Mouse (Mus musculus): Measurements from ENCODE around the gene Zdhhc21. TPM values are rescaled to one million over a fixed set of nuclear protein-coding genes. Genes with fewer than 3 reads are reported as not detected.

Gene Zdhhc21
- total RNA-seq, 1 experiment from 2014 or later = 13.2 TPM

GRCm38 (mm10) chr4:82867731-82868445 is 8.1 kb upstream of the Zdhhc21 start:
- no peak for ATAC-seq (ENCODE audit: extremely low read depth, insufficient number of reproducible peaks, low FRiP score, poor library complexity, severe bottlenecking)

GRCm38 (mm10) chr4:82867111-82867510 is 7.4 kb upstream of the Zdhhc21 start:
- ATAC-seq (ENCODE audit: extremely low read depth, insufficient number of reproducible peaks, low FRiP score, poor library complexity, severe bottlenecking) = no peak

DNA sequence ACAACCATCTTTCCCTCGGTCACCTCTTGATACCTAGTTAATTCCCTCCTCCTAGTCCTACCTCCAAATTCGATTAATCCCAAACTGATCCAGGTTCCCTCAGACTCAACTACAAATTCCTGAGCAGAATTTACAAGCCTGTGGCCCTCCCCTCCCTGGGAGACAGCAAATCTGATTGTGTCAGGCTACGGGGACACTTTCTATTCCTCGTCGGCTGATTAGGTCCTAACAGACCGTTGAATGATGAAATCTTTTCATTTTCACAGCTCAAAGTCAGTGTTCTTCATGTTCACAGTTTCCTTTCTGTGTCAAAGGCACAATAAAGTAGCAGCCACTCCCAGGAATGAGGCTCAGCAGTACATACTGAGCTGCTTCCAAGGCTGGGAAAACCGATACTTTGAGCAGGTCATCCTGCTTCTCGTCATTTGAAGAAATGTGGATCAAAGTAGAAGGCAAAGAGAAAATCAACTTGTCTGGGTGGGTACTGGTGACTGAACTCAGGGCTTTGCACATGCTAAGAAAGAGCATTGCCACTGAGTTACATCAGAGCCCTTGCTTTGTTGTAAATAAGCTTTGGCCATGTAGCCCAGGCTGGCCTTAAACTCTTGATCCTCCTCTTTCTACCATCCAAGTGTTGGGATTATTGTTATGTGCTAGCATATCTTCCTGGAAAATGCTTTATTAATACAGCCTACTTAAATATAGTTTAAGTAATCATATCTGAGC is 5.4 kb upstream of the Zdhhc21 start:
- no peak for ATAC-seq (ENCODE audit: extremely low read depth, insufficient number of reproducible peaks, low FRiP score, poor library complexity, severe bottlenecking)

DNA sequence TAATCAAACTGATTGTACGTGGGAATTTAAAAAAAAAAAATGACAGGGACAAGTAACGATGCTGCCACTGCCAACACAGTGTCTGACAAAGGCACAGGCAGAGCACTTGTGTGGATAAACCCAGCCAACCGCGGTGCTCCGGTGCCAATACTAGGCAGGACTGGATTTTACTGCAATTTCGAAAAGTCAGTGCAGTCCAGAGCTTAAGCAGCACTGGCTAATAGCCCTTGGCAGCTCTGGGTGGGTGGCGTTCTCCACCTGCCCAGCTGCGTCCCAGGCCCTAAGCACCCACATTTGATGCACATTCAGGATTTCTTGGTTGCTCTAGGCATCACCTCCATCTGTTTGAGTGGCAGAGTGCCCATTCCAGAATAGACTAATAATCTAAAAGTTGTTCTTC is 3.6 kb upstream of the Zdhhc21 start:
- no peak for ATAC-seq (ENCODE audit: extremely low read depth, insufficient number of reproducible peaks, low FRiP score, poor library complexity, severe bottlenecking)

GRCm38 (mm10) chr4:82861451-82861850 is 1.7 kb upstream of the Zdhhc21 start:
- no peak for ATAC-seq (ENCODE audit: extremely low read depth, insufficient number of reproducible peaks, low FRiP score, poor library complexity, severe bottlenecking)

GRCm38 (mm10) chr4:82860566-82860965 is 808 bp upstream of the Zdhhc21 start:
- no peak for ATAC-seq (ENCODE audit: extremely low read depth, insufficient number of reproducible peaks, low FRiP score, poor library complexity, severe bottlenecking)

DNA sequence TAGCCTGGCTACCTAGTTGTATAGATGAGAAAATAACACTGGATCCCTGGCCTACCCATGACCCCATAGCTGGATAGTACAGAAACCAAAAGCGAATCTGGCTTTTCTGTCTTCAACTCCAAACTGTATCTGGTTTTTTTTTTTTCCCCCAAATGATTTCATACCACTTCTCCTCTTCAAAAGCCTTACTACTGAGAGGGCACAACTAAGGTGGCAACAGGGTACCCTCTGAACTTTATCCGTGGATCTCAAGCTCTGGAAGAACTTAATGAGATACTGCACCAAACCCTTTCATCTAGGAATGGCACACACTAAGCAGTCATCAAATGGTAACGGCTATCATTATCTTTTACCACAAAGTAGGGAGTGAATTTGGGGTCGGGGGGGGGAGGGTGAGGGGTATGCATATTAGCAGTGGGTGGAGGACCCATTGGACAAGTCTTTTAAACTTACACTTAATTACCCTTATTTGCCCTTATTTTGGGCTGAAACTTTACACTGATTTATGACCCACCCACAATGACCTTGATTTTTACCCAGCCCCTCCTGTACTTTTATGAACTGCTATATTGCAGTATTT is 1.2 kb downstream of the Zdhhc21 start:
- ATAC-seq (ENCODE audit: extremely low read depth, insufficient number of reproducible peaks, low FRiP score, poor library complexity, severe bottlenecking) = no peak

DNA sequence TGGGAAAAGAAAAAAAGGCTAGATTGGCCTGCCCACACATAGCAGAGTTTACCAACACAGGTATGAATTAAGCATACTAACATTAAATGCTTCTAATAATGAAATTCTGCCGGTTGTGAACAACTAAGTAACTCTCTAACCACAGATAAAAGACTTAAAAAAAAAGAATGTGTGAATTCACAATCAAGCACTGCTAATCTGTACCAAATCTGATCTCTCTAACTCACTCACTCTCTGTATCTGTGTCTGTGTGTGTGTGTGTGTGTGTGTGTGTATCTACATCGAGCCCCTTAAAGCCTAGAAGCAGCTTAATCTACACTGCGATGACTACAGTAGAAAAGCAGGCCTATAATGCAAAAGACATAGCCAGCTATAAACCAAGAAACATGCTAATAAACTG is 2.8 kb downstream of the Zdhhc21 start:
- no peak for ATAC-seq (ENCODE audit: extremely low read depth, insufficient number of reproducible peaks, low FRiP score, poor library complexity, severe bottlenecking)

- no peak for ATAC-seq (ENCODE audit: extremely low read depth, insufficient number of reproducible peaks, low FRiP score, poor library complexity, severe bottlenecking)
Observed at GRCm38 (mm10) chr4:82853809-82854208, 5.9 kb downstream of the Zdhhc21 start.

GRCm38 (mm10) chr4:82848552-82849234 is 11.1 kb downstream of the Zdhhc21 start:
- ATAC-seq (ENCODE audit: extremely low read depth, insufficient number of reproducible peaks, low FRiP score, poor library complexity, severe bottlenecking) = no peak

DNA sequence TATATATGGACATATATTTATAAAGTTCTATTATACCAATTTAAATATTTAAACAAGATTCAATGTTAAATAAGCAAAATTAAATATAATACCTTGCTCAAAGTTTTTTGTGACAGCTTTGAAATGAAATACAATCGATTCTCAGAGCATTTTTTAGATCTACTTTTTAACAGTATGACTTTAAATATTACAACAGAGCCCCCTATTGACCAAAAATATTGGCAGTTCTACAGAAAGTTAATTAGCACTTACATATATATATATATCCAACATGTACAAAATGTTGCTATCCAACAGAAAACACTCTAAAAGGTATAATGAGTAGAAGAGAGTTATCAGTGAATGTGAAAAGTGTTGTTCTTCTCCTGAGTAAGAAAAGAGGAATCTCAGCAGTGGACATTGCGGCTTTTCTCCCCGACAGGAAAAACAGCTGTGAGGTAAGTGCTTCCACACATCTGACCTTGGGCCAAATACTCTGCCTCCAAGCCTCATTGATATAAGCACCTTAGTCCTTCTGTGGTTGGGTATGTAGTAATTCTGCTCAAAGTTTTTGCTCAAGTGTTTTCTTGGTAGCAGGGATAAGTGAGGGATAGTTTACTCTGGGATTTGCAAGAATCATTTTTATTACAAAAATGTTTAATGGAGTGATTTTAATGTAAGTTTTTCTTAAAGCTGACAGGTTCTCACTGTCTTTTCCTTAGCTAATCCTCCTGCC is 22.1 kb downstream of the Zdhhc21 start:
- ATAC-seq (ENCODE audit: extremely low read depth, insufficient number of reproducible peaks, low FRiP score, poor library complexity, severe bottlenecking) = no peak

DNA sequence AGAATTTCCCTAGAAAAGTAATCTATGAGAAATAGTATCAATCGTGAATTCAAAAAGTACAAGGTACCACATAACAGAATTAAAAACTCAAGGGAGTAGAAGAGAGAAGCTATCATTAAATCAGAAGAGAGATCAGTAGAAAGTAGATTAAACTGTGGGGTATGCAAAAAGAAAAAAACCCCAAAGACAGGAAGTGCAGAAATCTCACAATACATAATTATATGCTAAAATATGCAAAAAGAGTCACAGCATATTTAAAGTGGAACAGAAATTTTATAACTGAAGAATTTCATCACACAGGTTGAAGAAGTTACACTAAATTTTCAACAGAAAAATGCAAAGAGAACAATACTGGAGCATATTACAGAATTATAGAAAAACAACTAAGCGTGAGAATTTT is 28.6 kb downstream of the Zdhhc21 start:
- no peak for ATAC-seq (ENCODE audit: extremely low read depth, insufficient number of reproducible peaks, low FRiP score, poor library complexity, severe bottlenecking)

- ATAC-seq (ENCODE audit: extremely low read depth, insufficient number of reproducible peaks, low FRiP score, poor library complexity, severe bottlenecking) = no peak
Observed at GRCm38 (mm10) chr4:82829429-82829828, 30.3 kb downstream of the Zdhhc21 start.

- no peak for ATAC-seq (ENCODE audit: extremely low read depth, insufficient number of reproducible peaks, low FRiP score, poor library complexity, severe bottlenecking)
Observed at GRCm38 (mm10) chr4:82827001-82827400, 32.8 kb downstream of the Zdhhc21 start.

- ATAC-seq (ENCODE audit: extremely low read depth, insufficient number of reproducible peaks, low FRiP score, poor library complexity, severe bottlenecking) = no peak
Observed at GRCm38 (mm10) chr4:82817833-82818232, 41.9 kb downstream of the Zdhhc21 start.

DNA sequence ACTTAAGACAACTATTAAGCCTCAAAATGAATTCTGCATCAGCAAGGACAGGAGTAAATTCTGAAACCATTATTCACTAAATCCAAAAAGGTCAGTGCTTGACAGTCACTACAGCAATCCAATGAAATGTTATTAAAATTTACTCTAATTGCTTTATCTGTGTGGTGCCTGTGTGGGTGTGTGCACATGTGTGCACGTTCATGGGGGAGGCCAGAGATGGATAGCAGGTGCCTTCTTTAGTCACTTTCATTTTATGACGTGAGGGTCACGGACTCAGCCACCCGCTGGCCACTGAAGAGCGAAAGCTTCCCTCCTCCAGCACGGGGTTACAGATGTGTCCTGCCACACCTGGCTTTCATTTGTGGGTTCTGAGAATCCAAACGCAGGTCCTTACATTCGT is 43.4 kb downstream of the Zdhhc21 start:
- no peak for ATAC-seq (ENCODE audit: extremely low read depth, insufficient number of reproducible peaks, low FRiP score, poor library complexity, severe bottlenecking)

DNA sequence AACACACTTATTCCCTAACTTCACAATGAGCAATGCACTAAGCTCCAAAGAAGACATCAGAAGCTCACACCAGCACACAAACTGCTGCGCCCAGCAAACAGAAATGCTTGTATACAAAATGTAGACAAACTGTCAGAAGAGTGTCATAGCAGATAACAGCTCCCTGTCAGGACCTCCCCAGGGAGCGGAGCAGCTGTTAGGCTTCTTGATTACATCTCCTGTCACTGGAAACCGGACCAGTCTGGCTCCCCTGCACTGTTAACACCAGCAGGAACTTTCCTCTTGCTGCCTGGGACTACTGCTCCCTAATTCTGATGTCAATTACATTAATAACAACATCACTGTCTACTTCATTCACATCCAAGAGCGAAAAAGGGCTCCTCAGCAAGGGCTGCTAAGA is 44.5 kb downstream of the Zdhhc21 start:
- no peak for ATAC-seq (ENCODE audit: extremely low read depth, insufficient number of reproducible peaks, low FRiP score, poor library complexity, severe bottlenecking)

DNA sequence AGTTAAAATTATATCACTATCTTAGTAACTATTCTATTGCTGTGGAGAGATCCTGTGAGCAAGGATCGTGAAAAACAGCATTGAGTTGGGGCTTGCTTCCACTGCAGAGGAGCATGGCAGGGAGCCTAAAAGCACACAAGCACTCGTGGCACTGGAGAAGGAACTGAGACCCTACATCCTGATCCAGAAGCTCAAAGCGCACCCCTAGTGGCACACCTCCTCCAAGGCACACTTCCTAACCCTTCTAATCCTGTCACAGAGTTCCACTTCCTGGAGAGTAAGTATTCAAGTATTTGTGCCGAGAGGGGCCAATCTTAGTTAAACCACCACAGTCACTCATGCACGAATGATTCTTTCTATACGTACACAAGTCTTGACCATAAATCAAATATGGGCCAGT is 46.4 kb downstream of the Zdhhc21 start:
- ATAC-seq (ENCODE audit: extremely low read depth, insufficient number of reproducible peaks, low FRiP score, poor library complexity, severe bottlenecking) = no peak

DNA sequence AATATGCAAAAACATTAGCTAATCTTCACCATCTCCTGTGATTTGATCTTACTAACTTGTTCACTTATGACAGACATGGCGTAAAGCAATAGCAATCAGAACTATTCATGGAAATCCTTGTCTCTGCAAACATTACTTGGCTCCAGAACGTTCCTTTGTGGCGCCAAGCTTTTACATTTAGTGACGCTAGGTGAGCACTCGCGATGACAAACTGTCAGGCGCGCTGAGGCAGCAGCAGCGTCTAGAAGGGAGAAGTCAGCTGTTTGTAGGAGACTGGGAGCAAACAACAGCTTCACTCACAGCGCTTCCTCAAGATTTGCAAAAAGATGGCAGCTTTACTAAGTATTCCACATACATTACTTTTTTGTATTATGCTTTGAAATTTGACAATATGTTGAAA is 51.9 kb downstream of the Zdhhc21 start:
- no peak for ATAC-seq (ENCODE audit: extremely low read depth, insufficient number of reproducible peaks, low FRiP score, poor library complexity, severe bottlenecking)
